Mouse (Mus musculus) MEL (cell line): ENCODE data around the gene Bin2. TPM values are rescaled to one million over a fixed set of nuclear protein-coding genes. Genes with fewer than 3 reads are reported as not detected.

Source experiments
- DNase-seq: peaks from one replicate; pipeline ENCODE4 v3.0.0; 2011; ENCODE audit warnings: low read depth, low spot score
- H3K27ac ChIP-seq: 2 replicates; pipeline ENCODE4 v1.5.1; 2012; ENCODE audit warnings: low read depth, mild to moderate bottlenecking, control low read depth, low read length, moderate library complexity; ENCODE audit not compliant: control insufficient read depth
- H3K27me3 ChIP-seq, 2 experiments: fragments of 150-350 bp in 1 of 2; sonication (generic) in 1 of 2; 2 replicates each; pipeline ENCODE4 v1.6.1; 2012; ENCODE audit warnings: low read length in 2 of 2, mild to moderate bottlenecking in 2 of 2, improper control_type of control experiment in 1 of 2, moderate library complexity in 1 of 2; ENCODE audit not compliant: insufficient read depth in 2 of 2, control insufficient read depth in 1 of 2
- H3K36me3 ChIP-seq, 2 experiments: 2 replicates each; pipeline ENCODE4 v1.6.1; 2012 to 2014; ENCODE audit warnings: low read length in 2 of 2, improper control_type of control experiment in 1 of 2, inconsistent platforms in 1 of 2, mild to moderate bottlenecking in 1 of 2; ENCODE audit not compliant: insufficient read depth in 2 of 2, control insufficient read depth in 1 of 2
- H3K4me1 ChIP-seq, 2 experiments: fragments of 150-350 bp in 1 of 2; sonication (generic) in 1 of 2; 2 replicates each; pipeline ENCODE4 v1.6.1; 2012; ENCODE audit warnings: low read length in 2 of 2, improper control_type of control experiment in 1 of 2, mild to moderate bottlenecking in 1 of 2; ENCODE audit not compliant: insufficient read depth in 2 of 2, control insufficient read depth in 1 of 2
- H3K4me3 ChIP-seq, 2 experiments: fragments of 150-350 bp in 1 of 2; sonication (generic) in 1 of 2; 2 replicates each; pipeline ENCODE4 v1.5.1; 2012; ENCODE audit warnings: low read depth in 2 of 2, low read length in 2 of 2, mild to moderate bottlenecking in 2 of 2, moderate library complexity in 2 of 2, control low read depth in 1 of 2, improper control_type of control experiment in 1 of 2; ENCODE audit not compliant: control insufficient read depth in 1 of 2, insufficient read depth in 1 of 2
- H3K79me2 ChIP-seq: 2 replicates; pipeline ENCODE4 v1.6.1; 2012; ENCODE audit warnings: mild to moderate bottlenecking, low read length, moderate library complexity; ENCODE audit not compliant: control insufficient read depth, poor library complexity, insufficient read depth
- H3K9ac ChIP-seq: 2 replicates; pipeline ENCODE4 v1.6.1; 2012; ENCODE audit warnings: low read depth, mild to moderate bottlenecking, control low read depth, low read length, moderate library complexity; ENCODE audit not compliant: control insufficient read depth, poor library complexity, severe bottlenecking
- H3K9me3 ChIP-seq: fragments of 150-350 bp; sonication (generic); replicated peaks from 2 replicates; pipeline ENCODE4 v1.6.1; 2012; ENCODE audit warnings: mild to moderate bottlenecking, low read length, improper control_type of control experiment, moderate library complexity; ENCODE audit not compliant: insufficient read depth
- BHLHE40 ChIP-seq: IDR thresholded peaks from 2 replicates; pipeline ENCODE4 v1.6.1; 2012; ENCODE audit warnings: low read depth, mild to moderate bottlenecking, inconsistent platforms, low read length, improper control_type of control experiment, borderline replicate concordance
- CTCF ChIP-seq, 3 experiments: IDR thresholded peaks in 2 of 3; conservative IDR thresholded peaks in 1 of 3; 2 replicates each; pipeline ENCODE4 v1.5.1; 2011 to 2012; ENCODE audit warnings: low read length in 3 of 3, low read depth in 2 of 3, mild to moderate bottlenecking in 2 of 3, improper control_type of control experiment in 1 of 3, inconsistent platforms in 1 of 3, mixed read lengths in 1 of 3, moderate library complexity in 1 of 3; ENCODE audit not compliant: control insufficient read depth in 1 of 3, insufficient read depth in 1 of 3, poor library complexity in 1 of 3, severe bottlenecking in 1 of 3
- EP300 ChIP-seq, 2 experiments: IDR thresholded peaks; 2 replicates each; pipeline ENCODE4 v1.6.1; 2011; ENCODE audit warnings: improper control_type of control experiment in 2 of 2, low read length in 2 of 2, low read depth in 1 of 2, mild to moderate bottlenecking in 1 of 2
- GABPA ChIP-seq: IDR thresholded peaks from 2 replicates; pipeline ENCODE4 v1.6.1; 2012; ENCODE audit warnings: low read depth, mild to moderate bottlenecking, inconsistent platforms, low read length, improper control_type of control experiment, moderate library complexity
- JUND ChIP-seq: IDR thresholded peaks from 2 replicates; pipeline ENCODE4 v1.6.1; 2011; ENCODE audit warnings: low read depth, mild to moderate bottlenecking, improper control_type of control experiment, low read length
- MAFK ChIP-seq: IDR thresholded peaks from 2 replicates; pipeline ENCODE4 v1.6.1; 2011; ENCODE audit warnings: low read depth, mild to moderate bottlenecking, low read length, improper control_type of control experiment, borderline replicate concordance
- MAZ ChIP-seq: IDR thresholded peaks from 2 replicates; pipeline ENCODE4 v1.6.1; 2012; ENCODE audit warnings: low read depth, mild to moderate bottlenecking, inconsistent platforms, low read length, improper control_type of control experiment
- MEF2A ChIP-seq: IDR thresholded peaks from 2 replicates; pipeline ENCODE4 v1.6.1; 2014; ENCODE audit warnings: low read depth, mild to moderate bottlenecking, inconsistent platforms, low read length, improper control_type of control experiment; ENCODE audit not compliant: poor library complexity, insufficient replicate concordance, severe bottlenecking; ENCODE audit errors: extremely low read depth
- MXI1 ChIP-seq: IDR thresholded peaks from 2 replicates; pipeline ENCODE4 v1.6.1; 2011; ENCODE audit warnings: mild to moderate bottlenecking, low read depth, low read length, improper control_type of control experiment
- MYB ChIP-seq: IDR thresholded peaks from 2 replicates; pipeline ENCODE4 v1.6.1; 2011; ENCODE audit warnings: mild to moderate bottlenecking, low read depth, low read length, improper control_type of control experiment
- NRF1 ChIP-seq: IDR thresholded peaks from 2 replicates; pipeline ENCODE4 v1.6.1; 2014; ENCODE audit warnings: low read depth, mild to moderate bottlenecking, inconsistent platforms, low read length, improper control_type of control experiment, moderate library complexity; ENCODE audit not compliant: poor library complexity, insufficient read depth, severe bottlenecking
- POLR2AphosphoS2 ChIP-seq: IDR thresholded peaks from 2 replicates; pipeline ENCODE4 v1.6.1; 2011; ENCODE audit warnings: low read length, improper control_type of control experiment
- RAD21 ChIP-seq: IDR thresholded peaks from 2 replicates; pipeline ENCODE4 v1.6.1; 2011; ENCODE audit warnings: mild to moderate bottlenecking, low read depth, low read length, improper control_type of control experiment
- SIN3A ChIP-seq: IDR thresholded peaks from 2 replicates; pipeline ENCODE4 v1.6.1; 2012; ENCODE audit warnings: low read length, improper control_type of control experiment, inconsistent platforms
- TCF12 ChIP-seq: IDR thresholded peaks from 2 replicates; pipeline ENCODE4 v1.6.1; 2014; ENCODE audit warnings: low read depth, mild to moderate bottlenecking, inconsistent platforms, low read length, improper control_type of control experiment, moderate library complexity
- UBTF ChIP-seq: IDR thresholded peaks from 2 replicates; pipeline ENCODE4 v1.6.1; 2012; ENCODE audit warnings: low read depth, mild to moderate bottlenecking, inconsistent platforms, low read length, improper control_type of control experiment, moderate library complexity, borderline replicate concordance; ENCODE audit not compliant: insufficient read depth
- USF1 ChIP-seq: IDR thresholded peaks from 2 replicates; pipeline ENCODE4 v1.6.1; 2014; ENCODE audit warnings: low read depth, mild to moderate bottlenecking, inconsistent platforms, low read length, improper control_type of control experiment, moderate library complexity
- USF2 ChIP-seq, 2 experiments: IDR thresholded peaks; 2 replicates each; pipeline ENCODE4 v1.6.1; 2011 to 2012; ENCODE audit warnings: improper control_type of control experiment in 2 of 2, low read length in 2 of 2, borderline replicate concordance in 1 of 2, inconsistent platforms in 1 of 2, low read depth in 1 of 2, mild to moderate bottlenecking in 1 of 2; ENCODE audit not compliant: insufficient read depth in 1 of 2
- ZMIZ1 ChIP-seq: IDR thresholded peaks from 2 replicates; pipeline ENCODE4 v1.6.1; 2012; ENCODE audit warnings: low read depth, mild to moderate bottlenecking, inconsistent platforms, low read length, improper control_type of control experiment, moderate library complexity
- polyA plus RNA-seq, 2 experiments: library from polyadenylated mRNA; stranded (reverse) in 1 of 2; unstranded in 1 of 2; fragments of >175 nt in 1 of 2; fragments of >200 nt in 1 of 2; gene quantifications; 2 replicates each; pipeline versions ENCODE4 v1.2.1 to v1.2.4; 2012; ENCODE audit warnings: low replicate concordance in 2 of 2, low read depth in 1 of 2; ENCODE audit not compliant: insufficient read length in 2 of 2, insufficient read depth in 1 of 2, missing spikeins in 1 of 2
- total RNA-seq: library from RNA; depleted of rRNA; stranded (reverse); fragments of 300-350 nt; gene quantifications from 2 replicates; pipeline ENCODE4 v1.2.3, GENCODE M21; 2012

Bin2 gene
- total and polyA plus RNA-seq, 3 experiments, result 79.9 to 128 (median 106) TPM

- H3K4me1 ChIP-seq, result peaks cover 15 to 41% of the 10 kb centered on the region in 2 experiments
- peak; percentile 69 for TF ChIP-seq NRF1
- TF ChIP-seq CTCF (IDR thresholded peaks at IDR 0.05 in 2 of 3, conservative IDR thresholded peaks at IDR 0.05 in 1 of 3; ENCODE audit: control insufficient read depth in 1 of 3, insufficient read depth in 1 of 3, low read depth in 2 of 3, low read length in 3 of 3, poor library complexity in 1 of 3, severe bottlenecking in 1 of 3), result 0 out of 6 replicates have a peak, but pooled peaks of 1 of the 3 experiments have one; percentile 2
- no peak for TF ChIP-seq TCF12
- TF ChIP-seq, all 39 proteins: peak for 2
- DNase-seq, result peak; percentile 40
Measured at GRCm38 (mm10) chr15:100701856-100702255, 32.5 kb upstream of the Bin2 start.

DNA sequence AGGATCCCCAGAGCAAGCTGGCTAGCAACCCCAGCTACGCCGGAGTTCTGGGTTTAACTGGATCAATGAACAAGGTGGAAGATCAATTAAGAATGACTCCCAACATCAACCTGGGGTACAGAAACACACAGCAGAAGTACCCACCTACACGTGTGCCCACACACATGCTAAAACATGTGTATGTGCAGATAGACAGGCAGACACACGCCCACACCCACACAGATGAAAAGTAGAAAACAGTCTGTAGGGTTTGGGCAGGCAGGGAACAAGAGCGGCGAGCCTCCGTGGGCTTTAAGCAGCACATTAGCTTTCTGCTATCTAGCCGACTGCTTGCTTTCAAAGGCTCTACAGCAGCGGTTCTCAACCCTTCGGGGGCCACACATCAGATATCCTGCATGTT is 31.8 kb upstream of the Bin2 start:
- H3K79me2 ChIP-seq, result no peaks in the 10 kb centered on the region
- peak overlapping the region; percentile 65 for H3K27ac ChIP-seq
- peak overlapping the region; percentile 28 for H3K9ac ChIP-seq
- no peaks in the 10 kb centered on the region for H3K27me3 ChIP-seq
- peak; percentile 54 for DNase-seq
- no peaks in the 10 kb centered on the region for H3K9me3 ChIP-seq
- peaks cover 10 to 33% of the 10 kb centered on the region in 2 experiments for H3K4me1 ChIP-seq
- peaks cover 0 to 21% of the 10 kb centered on the region in 2 experiments; a peak in 2 of 4 replicates for H3K36me3 ChIP-seq
- TF ChIP-seq MAFK, result no peak
- no peak for TF ChIP-seq MEF2A
- peak in 1 of 2 experiments; percentile 18; a peak in 1 of 4 replicates for TF ChIP-seq EP300 (IDR thresholded peaks at IDR 0.05; ENCODE audit: low read depth in 1 of 2, low read length in 2 of 2)
- TF ChIP-seq USF1, result no peak
- peak; percentile 62; the same call in 1 of the 2 replicates for TF ChIP-seq MXI1
- TF ChIP-seq UBTF, result no peak
- no peak overlapping the region for H3K4me3 ChIP-seq

More at GRCm38 (mm10) chr15:100701856-100702255, 32.5 kb upstream of the Bin2 start:
- H3K27me3 ChIP-seq, result no peaks in the 10 kb centered on the region
- no peaks in the 10 kb centered on the region for H3K9me3 ChIP-seq
- H3K27ac ChIP-seq, result peak overlapping the region; percentile 66
- H3K4me3 ChIP-seq, result peak overlapping the region in 1 of 2 experiments; percentile 20; a peak in 1 of 4 replicates
- peaks cover 0 to 26% of the 10 kb centered on the region in 2 experiments; a peak in 2 of 4 replicates for H3K36me3 ChIP-seq
- no peaks in the 10 kb centered on the region for H3K79me2 ChIP-seq
- peak overlapping the region; percentile 35; the same call in 1 of the 2 replicates for H3K9ac ChIP-seq

DNA sequence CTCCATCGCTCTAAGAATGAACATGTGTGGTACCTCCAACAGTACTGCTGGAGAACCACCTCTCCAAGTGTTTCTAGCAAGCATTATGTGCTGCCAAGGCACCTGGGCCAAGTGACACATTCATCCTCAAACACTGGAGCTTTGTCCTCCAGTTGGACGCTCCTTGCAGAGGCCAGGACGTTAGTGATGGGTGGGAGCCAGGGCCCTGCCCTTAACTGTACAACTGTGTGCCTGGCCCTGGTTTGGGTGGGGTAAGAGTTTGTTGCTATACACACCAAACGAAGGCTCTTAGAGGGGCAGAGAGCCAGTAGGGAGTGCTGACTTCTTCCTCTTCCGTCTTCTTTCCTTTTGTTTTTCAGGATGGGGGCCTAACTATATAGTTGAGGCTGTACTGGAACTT is 31.1 kb upstream of the Bin2 start:
- Histone ChIP-seq H3K9me3 (no peaks in the 10 kb centered on the region), H3K4me1 (peaks cover 6 to 28% of the 10 kb centered on the region in 2 experiments), H3K36me3 (peaks cover 0 to 14% of the 10 kb centered on the region in 2 experiments; a peak in 3 of 4 replicates), H3K27me3 (no peaks in the 10 kb centered on the region), H3K79me2 (no peaks in the 10 kb centered on the region), H3K9ac (no peak overlapping the region), H3K4me3 (no peak overlapping the region), H3K27ac (peak overlapping the region; percentile 65; the same call in 1 of the 2 replicates)
- DNase-seq, result no peak
- no peak for TF ChIP-seq RAD21
- TF ChIP-seq ZMIZ1, result no peak
- no peak for TF ChIP-seq USF2 (IDR thresholded peaks at IDR 0.05; ENCODE audit: borderline replicate concordance in 1 of 2, insufficient read depth in 1 of 2, low read depth in 1 of 2, low read length in 2 of 2)
- TF ChIP-seq NRF1, result no peak
- TF ChIP-seq JUND, result no peak
- TF ChIP-seq SIN3A, result no peak
- TF ChIP-seq MYB, result no peak
- no peak for TF ChIP-seq BHLHE40
- TF ChIP-seq POLR2AphosphoS2, result no peak
- TF ChIP-seq GABPA, result no peak
- no peak for TF ChIP-seq MAZ
